26 mouse cellular contexts compared by ENCODE assay signal in the genomic region with DNA sequence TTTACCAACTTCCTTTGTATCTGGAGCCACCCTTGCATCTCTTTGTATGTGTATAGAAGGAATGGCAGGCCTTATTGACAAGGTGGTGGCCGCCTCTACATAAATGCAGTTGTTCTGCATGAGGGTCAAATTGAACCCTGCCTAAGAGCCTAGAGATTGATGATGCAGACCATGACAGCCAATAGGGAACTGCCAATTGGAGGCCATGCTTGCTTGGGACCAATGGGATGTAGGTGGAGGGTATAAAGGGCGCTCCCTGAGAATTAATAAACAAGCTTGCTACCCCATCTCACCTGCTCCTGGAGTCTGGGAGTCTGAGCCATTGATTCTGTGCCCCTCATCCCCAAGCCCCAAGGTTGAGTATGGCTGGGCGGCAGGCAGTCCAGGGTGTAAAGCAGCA.
A peak's percentile ranks its signal among the peaks of the same experiment; 100 is the strongest.
DNase-seq lines count a peak whose midpoint lies in the region; ATAC-seq lines count a peak whose summit lies in the region.
"Had no signal": no experiment of that assay in that cellular context is flagged by ENCODE, and none has a peak within 500 bp of the region (broad histone marks: within the 10 kb centered on the region; RNA-seq: fewer than 3 reads in every experiment).

No protein-coding gene starts in this region.

- peaks cover 39% of the 10 kb centered on the region for H3K4me1 ChIP-seq in hindbrain, embryonic 10.5 days (replicated peaks)
- peaks cover 32% of the 10 kb centered on the region for H3K4me1 ChIP-seq in hindbrain, embryonic 13.5 days (replicated peaks)

- ATAC-seq in hindbrain, embryonic 13.5 days (ENCODE audit: low FRiP score): no peak
- ATAC-seq: forebrain, postnatal 0 days; intestine, postnatal 0 days; midbrain, embryonic 15.5 days had no signal

- 0 out of 2 replicates have a peak overlapping the region, but pooled peaks have one; percentile 6 for H3K27ac ChIP-seq in hindbrain, embryonic 10.5 days
- no peak overlapping the region for H3K27ac ChIP-seq in hindbrain, embryonic 13.5 days
- H3K27ac ChIP-seq: embryonic facial prominence, embryonic 10.5 days; embryonic facial prominence, embryonic 15.5 days; forebrain, embryonic 12.5 days; heart, embryonic 13.5 days; liver, embryonic 14.5 days; macrophage; midbrain, embryonic 15.5 days had no signal

- no peaks in the 10 kb centered on the region for H3K36me3 ChIP-seq in hindbrain, embryonic 10.5 days
- no peaks in the 10 kb centered on the region for H3K36me3 ChIP-seq in hindbrain, embryonic 13.5 days
- H3K36me3 ChIP-seq: embryonic facial prominence, embryonic 10.5 days; embryonic facial prominence, embryonic 15.5 days; forebrain, embryonic 12.5 days; heart, embryonic 13.5 days; midbrain, embryonic 15.5 days had no signal

- peaks cover 11% of the 10 kb centered on the region; the same call in 1 of the 2 replicates for H3K27me3 ChIP-seq in hindbrain, embryonic 10.5 days (ENCODE audit: insufficient read depth, poor library complexity, severe bottlenecking)
- H3K27me3 ChIP-seq in hindbrain, embryonic 13.5 days: no peaks in the 10 kb centered on the region
- H3K27me3 ChIP-seq: embryonic facial prominence, embryonic 15.5 days; forebrain, embryonic 12.5 days; heart, embryonic 13.5 days; midbrain, embryonic 15.5 days had no signal

- no peak overlapping the region for H3K4me2 ChIP-seq in hindbrain, embryonic 13.5 days
- H3K4me2 ChIP-seq: embryonic facial prominence, embryonic 15.5 days; forebrain, embryonic 12.5 days; heart, embryonic 13.5 days; midbrain, embryonic 15.5 days had no signal

- DNase-seq in hindbrain, embryonic 10.5 days (ENCODE audit: low spot score): no peak
- DNase-seq in 416B (ENCODE audit: low read depth): peak; percentile 23
- peak; percentile 41 for DNase-seq in B cell, adult 2 months
- peak; percentile 33 for DNase-seq in induced T-regulatory cell, adult 2 months (ENCODE audit: low read depth)
- no peak for DNase-seq in kidney, adult 18-20 months
- DNase-seq in cerebellum, postnatal 36 days: no peak
- DNase-seq: adrenal gland, postnatal 10 days; cerebellum, adult 11-12 months; cerebellum, postnatal 14 days; forebrain, postnatal 0 days; heart, postnatal 10 days; kidney, postnatal 14 days; layer of hippocampus, adult 9-11 months; liver; lung, adult 2 months; lung, postnatal 10 days; thymus, postnatal 14 days had no signal

- WGBS in hindbrain, embryonic 10.5 days: 77% methylated on average over 3 of the region's 3 CpGs
- WGBS in hindbrain, embryonic 13.5 days: 86% methylated on average over 3 of the region's 3 CpGs

- H3K9ac ChIP-seq in hindbrain, embryonic 13.5 days: no peak overlapping the region
- H3K9ac ChIP-seq: embryonic facial prominence, embryonic 15.5 days; forebrain, embryonic 12.5 days; forebrain, postnatal 0 days; heart, embryonic 13.5 days; liver, embryonic 14.5 days; midbrain, embryonic 15.5 days had no signal

- no peaks in the 10 kb centered on the region for H3K9me3 ChIP-seq in hindbrain, embryonic 10.5 days
- H3K9me3 ChIP-seq in hindbrain, embryonic 13.5 days: no peaks in the 10 kb centered on the region
- H3K9me3 ChIP-seq: embryonic facial prominence, embryonic 10.5 days; embryonic facial prominence, embryonic 15.5 days; forebrain, embryonic 12.5 days; heart, embryonic 13.5 days; midbrain, embryonic 15.5 days had no signal

- no peak overlapping the region for H3K4me3 ChIP-seq in hindbrain, embryonic 10.5 days
- H3K4me3 ChIP-seq in hindbrain, embryonic 13.5 days: no peak overlapping the region
- H3K4me3 ChIP-seq: embryonic facial prominence, embryonic 10.5 days; embryonic facial prominence, embryonic 15.5 days; forebrain, embryonic 12.5 days; heart, embryonic 13.5 days; midbrain, embryonic 15.5 days had no signal

Comparison
In these comparisons a context has a peak if more than half of its experiments do, and no peak if none do; other contexts are left out.
1. DNase-seq: peak in 416B (single experiment), B cell, adult 2 months (2 of 2) and induced T-regulatory cell, adult 2 months (single experiment); none in hindbrain, embryonic 10.5 days (single experiment), kidney, adult 18-20 months (single experiment) and cerebellum, postnatal 36 days (0 of 2).